Mouse (Mus musculus): ENCODE measurements around the gene Large2. TPM values are rescaled to one million over a fixed set of nuclear protein-coding genes. Genes with fewer than 3 reads are reported as not detected.

Large2 gene
- 0.83 and 1.3 TPM in 2 replicates for polyA plus RNA-seq (2015; fragmentation: Nextera tagmentation; extraction: Ambion mirVana)

DNA sequence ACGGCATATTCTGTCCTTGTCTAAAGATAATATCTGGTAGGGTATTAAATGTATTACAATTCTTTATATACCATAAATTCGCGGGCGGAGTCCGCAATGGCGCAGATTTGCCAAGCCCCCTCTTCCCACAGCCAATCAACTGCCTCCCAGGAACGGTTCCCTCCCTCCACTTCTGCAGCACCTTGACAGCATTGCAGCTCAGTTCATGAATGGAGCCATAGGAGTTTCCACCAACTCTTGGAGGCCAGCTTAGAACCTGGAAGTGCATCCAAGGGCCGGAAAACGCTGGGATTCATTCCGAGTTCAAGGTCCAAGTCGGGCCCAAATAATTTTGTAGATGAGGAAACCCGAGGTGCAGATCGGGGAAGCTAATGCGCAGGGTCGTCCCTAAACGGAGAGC lies at the start of gene Large2, which contains the start of gene Pex16:
Gene Large2 (minus strand): TSS at position 356 of the 400 bp plus-strand sequence.
Gene Pex16 (plus strand): TSS at position 163 of the 400 bp plus-strand sequence.

DNA sequence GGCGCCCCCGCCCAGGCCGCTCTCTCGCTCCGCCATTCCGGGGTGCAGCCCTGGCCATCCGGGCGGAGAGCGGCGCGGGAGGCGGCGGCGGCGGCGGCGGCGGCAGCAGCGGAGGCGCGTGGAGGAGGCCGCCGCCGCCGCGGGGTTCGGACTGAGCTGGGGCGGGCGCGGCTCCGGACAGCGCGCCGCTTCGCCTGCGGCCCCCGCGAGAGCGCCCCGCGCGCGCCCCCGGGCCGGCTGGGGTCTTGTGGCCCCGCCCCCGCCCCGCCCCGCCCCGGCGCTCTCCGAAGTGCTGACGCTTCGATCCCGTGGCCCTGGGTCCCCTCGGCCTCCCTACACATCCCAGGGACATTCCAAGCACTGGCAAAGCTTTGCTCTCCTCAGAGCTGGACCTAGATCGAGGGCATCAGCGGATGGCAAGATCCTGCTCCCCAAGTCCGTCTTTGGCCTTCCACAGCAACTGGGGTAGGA lies 26.5 kb upstream of the Large2 start, which contains the start of gene Mapk8ip1:
Gene Mapk8ip1 (minus strand): TSS at position 173 of the 471 bp plus-strand sequence.

DNA sequence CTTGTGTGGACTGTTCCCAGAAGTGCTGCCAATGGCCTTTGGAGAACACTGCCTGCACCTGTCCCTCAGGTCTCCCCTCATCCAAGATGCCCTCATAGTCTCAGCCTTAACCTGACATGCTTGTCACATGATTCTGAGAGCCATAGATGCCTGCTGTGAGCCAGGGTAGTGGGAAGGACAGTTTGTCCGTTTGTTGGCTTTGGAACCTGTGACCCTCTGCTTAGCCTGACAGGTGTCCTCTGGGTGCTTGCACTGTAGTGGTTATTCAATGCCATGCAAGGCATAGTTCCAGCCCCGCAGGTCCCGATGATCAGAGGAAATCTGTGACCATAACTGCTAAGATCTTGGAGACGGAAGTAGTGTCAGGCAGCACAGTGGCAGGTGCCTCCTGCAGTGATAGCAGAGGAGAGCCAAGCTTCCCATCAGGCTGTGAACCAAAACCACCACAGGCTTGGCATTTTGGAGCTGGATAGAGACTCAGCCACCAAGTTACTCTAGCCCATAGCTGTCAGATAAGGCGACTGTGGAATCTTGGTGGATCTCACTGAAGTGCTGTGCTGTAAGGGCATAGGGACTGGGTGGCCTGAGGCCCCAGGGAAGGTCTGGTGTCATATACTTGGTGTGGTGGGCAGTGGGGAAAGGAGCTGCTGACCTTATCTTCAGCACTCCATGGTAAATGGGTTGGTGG lies 7.4 kb upstream of the Large2 start, which contains the start of gene 1700029I15Rik:
Gene 1700029I15Rik (plus strand): TSS at position 638 of the 688 bp plus-strand sequence.

Small RNA genes lying within 50 kb of the gene (microRNA-seq; reads per million reads assigned to microRNA genes)
- gene Mir7000, result not detected

Other genes starting within 250 kb of the Large2 start
- 44.7 and 45.8 TPM in 2 replicates for gene Pex16, start 193 bp downstream of the Large2 start, polyA plus RNA-seq (2015; fragmentation: Nextera tagmentation; extraction: Ambion mirVana)
- gene 1700029I15Rik, start 7.7 kb upstream of the Large2 start, polyA plus RNA-seq (2015; fragmentation: Nextera tagmentation; extraction: Ambion mirVana), result 5.4 and 6.4 TPM in 2 replicates
- 206 and 208 TPM in 2 replicates for gene Mapk8ip1, start 26.4 kb upstream of the Large2 start, polyA plus RNA-seq (2015; fragmentation: Nextera tagmentation; extraction: Ambion mirVana)
- 44.1 and 48.1 TPM in 2 replicates for gene Cry2, start 59.2 kb upstream of the Large2 start, polyA plus RNA-seq (2015; fragmentation: Nextera tagmentation; extraction: Ambion mirVana)
- 15.7 and 18.0 TPM in 2 replicates for gene Slc35c1, start 85.7 kb upstream of the Large2 start, polyA plus RNA-seq (2015; fragmentation: Nextera tagmentation; extraction: Ambion mirVana)
- 35.0 and 37.4 TPM in 2 replicates for gene Chst1, start 224.8 kb upstream of the Large2 start, polyA plus RNA-seq (2015; fragmentation: Nextera tagmentation; extraction: Ambion mirVana)

All from neural tube, postnatal 0 days (tissue).